Mouse (Mus musculus) retina, postnatal 1 day (tissue): Measurements from ENCODE around the gene Nsun2.

Experiments
- DNase-seq: peaks from one replicate; pipeline ENCODE4 v3.0.0-alpha.2; 2012

The Nsun2 gene

DNA sequence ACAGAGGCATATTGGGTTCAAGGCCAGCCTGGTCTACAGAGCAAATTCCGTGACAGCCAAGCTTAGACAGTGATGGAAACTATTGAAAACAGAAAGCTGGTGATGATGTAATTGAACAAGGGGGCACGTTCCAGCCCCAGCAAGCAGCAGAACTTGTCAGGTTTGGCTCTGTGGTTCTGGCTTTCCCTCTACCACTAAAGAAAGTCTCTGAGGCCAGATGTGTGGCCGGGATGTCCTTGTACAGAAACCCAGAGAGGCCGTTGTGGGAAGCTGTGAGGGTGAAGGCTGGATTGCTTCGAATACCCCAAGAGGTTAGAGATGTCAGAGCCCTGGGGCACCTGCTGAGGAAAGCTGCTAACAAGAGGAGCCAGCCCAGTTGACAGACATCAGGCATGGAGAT lies 105.7 kb downstream of the Nsun2 start:
- no peak for DNase-seq

DNA sequence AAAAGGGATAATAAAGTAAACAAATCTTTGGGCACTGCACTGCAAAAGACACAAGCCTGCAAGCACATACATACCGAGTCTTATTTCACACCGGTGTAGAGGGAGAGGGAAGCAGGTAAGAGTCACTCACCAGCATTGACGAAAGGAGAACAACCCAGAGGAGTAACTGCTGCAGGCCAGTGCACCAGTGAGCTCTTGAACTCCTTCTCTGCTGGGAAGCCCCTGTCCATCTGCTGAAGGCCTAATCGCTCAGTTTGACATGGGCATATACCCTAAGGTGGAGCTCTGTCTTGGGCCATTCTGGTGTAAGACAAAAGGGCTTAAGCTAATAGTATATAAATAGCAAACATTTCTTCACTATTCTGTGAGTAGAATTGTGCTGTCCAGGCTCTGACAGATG lies 106.6 kb downstream of the Nsun2 start:
- DNase-seq = no peak

DNA sequence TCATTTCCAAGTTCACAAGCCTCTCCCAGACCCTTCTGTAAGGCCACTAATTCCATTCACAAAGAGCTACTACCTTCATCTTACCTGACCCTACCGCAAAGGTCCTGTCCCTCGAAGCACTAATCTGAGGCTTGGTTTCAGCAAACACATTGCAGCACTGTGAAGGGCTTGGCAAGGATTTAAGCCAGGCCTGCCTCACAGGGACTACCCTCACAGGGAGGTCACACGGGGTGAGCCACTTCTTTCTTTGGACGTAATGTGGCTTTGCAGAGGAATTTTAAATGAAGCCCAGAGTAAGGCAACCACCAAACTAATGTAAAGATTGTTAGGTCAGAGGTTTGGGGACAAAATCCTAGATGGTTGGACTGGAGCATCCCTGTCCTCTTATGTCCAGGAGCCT lies 107.0 kb downstream of the Nsun2 start:
- no peak for DNase-seq

DNA sequence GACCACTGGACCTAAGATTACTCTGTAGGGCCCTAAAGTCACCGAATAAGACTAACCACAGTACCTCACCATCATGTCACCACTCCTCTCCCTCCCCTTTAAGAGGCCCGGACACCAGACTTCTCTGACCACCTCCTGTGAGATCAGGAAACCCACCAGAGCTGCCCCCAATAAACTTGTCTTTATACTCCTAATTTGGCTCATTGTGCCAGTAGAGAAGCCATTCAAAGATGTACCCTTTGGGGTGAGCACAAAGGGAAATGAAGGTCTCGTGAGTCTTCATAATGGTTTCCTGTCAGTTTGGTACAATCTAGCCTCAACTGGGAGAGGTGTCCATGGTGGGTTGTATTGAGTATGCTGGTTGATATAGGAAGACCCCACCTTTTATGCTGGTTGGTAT lies 107.5 kb downstream of the Nsun2 start:
- DNase-seq = no peak

DNA sequence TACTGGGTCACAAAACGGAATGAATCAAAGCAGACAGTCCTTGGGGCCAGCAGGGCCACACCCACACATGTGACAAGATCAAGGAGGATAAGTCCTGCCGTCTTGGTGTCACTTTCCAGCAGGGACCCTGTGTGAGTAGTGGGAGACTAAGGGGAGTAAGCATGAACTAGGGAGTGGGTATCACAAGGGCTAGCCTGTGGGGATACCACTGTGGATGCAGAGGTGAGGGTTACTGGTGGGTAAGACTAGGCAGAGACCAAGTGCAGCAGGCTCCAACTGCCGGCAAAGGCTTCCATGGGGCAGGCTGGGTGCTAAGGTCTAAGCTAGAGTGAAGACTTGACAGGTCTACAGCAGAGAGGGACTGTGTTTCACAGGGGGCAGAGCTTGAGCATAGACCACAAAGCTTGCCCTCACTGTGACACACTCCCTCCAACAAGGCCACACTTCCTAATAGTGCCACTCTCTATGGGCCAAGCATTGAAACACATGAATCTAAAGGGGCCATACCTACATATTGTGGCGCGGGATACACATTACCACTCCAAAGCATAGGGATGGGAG lies 109.2 kb downstream of the Nsun2 start:
- no peak for DNase-seq

DNA sequence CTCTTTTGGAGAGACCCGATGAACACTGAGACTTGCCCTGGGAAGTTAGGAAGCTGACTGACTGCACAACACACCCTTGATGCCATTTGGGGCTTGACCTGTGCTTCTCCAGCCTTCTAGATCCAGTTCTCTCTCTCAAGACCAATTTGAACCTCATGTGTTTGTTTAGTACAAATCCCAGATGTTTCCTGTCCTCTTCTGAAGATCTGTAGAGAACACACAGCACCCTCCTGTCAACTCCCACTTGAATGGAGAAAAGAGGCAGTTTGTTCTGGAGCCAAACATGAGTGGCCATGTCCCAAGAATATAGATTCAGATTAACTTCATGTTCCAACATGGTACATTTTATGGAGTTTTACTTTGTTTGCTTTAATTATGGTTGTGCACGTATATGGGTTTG lies 110.4 kb downstream of the Nsun2 start:
- DNase-seq = no peak

DNA sequence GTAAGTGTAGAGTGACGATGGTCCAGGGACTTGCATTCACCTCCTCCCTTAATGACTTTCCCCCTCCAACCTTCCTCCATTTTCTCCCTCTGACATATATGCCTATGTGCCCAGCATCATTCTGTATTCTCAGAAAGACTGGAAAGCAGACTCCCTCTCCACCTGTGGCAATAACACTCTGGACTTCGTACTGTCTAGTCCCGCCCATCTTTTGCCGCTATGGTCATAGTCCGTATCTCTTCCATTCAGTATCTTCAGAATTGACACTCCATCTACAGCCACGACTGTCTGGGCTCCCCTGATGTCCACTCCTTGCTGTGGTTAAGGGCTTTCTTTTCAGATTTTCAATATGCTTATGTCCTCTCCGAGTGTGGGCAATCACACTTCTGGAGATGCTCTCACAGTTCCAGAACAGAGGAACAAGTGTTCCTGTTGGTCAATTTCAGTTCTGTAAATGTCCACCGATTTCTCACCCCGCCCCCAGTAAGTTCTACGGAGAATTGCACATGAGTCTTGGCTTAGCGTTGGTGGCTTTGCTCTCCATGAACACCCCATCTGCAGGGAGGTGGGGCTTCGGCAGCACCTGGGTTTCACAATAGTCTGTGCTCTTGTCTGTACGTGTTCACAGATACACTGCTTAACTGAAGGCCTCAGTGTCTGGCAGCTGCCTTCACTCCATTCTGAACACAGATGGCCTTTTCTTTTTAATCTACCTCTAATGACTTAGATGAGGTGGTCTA lies 111.1 kb downstream of the Nsun2 start:
- DNase-seq = no peak

DNA sequence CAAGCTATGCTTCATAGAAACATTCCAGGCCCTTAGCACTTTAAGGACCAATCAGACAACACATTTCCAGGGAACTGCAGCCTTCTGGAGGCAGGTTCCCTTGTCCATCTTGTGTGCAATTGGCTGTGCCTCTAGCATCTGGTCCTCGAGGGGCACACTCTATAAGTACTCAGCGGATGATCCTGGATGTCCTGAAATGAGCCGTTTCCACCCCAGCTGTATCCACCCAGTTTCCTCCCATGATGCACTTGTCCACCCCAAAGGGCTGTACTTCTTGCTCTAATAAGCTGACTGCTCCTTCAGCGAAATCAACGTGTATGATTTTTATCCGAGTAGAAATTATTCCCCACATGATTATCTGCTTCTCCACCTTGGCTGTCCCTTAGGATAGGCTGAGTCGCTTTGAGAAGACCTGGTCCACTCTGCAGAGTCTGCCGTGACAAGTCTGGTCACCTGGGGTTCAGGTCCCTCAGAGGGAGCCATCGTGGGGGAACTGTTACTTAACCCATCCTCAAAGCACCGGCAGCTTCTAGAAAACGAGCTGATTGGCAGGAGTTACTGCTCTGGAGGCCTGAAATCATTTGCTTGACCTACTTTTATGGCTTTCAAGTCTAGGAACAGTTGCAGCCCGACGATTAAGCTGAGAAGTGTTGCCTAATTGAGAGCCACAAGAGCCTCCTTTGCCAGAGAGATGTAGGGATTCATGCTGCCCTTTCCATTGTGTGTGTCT lies 112.3 kb downstream of the Nsun2 start:
- peak; percentile 73 for DNase-seq

DNA sequence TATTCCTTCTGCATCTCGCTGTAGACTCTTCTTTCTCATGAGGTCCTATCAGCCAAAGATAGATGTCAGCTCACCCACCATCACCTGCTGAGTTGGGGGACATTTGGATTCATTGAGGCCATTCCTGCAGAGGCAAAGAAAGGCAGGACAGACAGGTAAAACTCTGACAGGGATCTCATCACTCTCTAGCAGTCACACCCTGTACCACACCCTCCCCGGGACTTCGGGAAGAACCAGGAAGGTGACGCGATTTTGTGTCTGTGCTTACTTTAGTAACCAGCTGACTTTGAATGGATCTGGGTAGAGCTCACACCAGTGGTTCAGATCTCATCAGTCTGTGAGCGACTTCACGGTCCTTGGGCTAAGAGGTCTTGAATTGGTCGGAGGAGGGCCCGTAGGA lies 112.9 kb downstream of the Nsun2 start:
- DNase-seq = no peak

DNA sequence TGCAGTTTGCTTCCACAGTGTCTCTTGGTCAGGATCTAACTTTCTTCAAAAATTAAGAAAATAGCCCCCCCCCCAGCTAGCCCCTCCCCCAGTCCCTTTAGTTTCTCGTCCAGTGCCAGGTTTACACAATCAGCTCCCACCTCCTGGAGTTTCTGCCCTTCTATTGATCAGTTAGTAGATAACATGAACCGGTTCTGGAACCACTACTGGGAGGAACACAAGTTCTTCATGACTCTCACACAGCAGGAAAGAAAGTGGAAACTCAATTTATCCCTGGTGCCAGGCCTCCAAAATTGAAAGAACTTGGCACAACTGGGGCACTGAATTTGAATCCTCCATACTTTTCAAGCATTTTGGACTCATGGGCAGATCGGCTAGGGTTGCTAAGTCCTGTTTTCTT lies 121.0 kb downstream of the Nsun2 start:
- no peak for DNase-seq

DNA sequence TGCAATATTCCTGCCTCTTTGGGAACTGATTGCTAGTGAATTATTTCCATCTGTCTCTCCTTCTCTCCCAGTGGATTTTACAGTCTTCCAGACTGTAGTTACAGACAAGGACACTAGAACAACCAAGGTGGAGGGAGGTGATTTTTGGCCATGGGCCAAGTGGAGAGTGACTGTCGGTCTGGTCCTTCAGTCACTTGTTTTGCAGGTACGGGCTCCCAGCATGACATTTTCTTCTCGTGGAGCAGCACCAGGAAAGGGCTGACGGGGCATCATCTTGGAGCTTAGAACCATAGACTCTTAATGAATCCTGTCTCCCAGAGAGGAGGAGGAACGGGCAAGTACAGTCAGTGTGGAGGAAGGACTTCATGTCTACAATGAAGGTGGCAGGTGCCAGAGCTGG lies 138.6 kb downstream of the Nsun2 start:
- no peak for DNase-seq

DNA sequence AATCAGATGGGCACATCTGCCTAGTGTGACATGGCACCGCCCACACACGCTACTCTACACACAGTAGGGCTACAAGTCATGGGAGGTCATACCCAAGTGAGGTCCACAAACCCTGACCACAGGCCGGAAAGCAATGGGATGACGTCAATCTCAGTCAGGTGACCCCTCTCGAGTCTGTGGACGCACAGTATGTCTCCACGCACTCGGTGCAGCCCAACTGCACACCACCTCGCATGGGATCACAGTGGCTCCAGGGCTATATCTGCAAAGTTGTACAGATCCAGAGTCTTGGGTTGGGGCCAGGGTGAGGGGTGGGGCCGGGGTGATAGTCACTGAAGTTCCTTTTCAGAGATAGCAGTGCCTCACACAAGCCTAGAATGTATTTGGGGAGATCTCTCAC lies 139.0 kb downstream of the Nsun2 start:
- DNase-seq = no peak

DNA sequence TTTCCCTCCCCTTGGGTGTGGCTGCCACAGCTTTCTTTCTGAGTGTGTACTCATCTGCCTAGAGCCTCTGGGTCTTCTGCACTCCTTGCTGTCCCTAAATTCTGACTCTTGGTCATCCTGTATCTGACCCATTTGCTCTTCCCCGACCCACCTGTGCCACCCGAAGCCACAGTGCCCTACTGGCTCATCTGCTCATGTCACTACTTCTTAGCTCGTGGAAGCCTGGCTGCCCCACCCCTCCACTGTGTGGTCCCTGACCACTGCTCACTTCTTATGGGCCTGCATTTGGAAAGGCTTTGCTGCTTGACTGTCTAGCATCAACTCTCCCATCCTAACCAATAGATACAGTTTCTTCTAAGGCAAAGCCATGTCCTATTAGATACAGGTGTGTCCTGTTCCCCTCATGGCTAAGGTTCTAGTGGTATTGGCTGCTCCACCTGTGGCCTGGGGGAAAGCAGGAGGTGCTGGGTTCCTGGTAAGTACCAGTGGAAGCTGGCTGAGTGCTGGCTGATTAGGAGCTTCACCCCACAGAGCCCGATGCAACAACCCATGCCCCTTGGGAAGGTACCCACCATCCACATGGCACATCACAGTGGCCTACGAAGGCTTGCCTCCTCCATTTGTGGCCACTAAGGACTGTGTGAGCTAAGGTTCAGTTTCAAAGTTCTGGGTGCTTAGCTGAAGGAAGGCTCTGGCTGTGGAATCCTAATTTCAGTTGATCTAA lies 139.8 kb downstream of the Nsun2 start:
- DNase-seq = no peak

DNA sequence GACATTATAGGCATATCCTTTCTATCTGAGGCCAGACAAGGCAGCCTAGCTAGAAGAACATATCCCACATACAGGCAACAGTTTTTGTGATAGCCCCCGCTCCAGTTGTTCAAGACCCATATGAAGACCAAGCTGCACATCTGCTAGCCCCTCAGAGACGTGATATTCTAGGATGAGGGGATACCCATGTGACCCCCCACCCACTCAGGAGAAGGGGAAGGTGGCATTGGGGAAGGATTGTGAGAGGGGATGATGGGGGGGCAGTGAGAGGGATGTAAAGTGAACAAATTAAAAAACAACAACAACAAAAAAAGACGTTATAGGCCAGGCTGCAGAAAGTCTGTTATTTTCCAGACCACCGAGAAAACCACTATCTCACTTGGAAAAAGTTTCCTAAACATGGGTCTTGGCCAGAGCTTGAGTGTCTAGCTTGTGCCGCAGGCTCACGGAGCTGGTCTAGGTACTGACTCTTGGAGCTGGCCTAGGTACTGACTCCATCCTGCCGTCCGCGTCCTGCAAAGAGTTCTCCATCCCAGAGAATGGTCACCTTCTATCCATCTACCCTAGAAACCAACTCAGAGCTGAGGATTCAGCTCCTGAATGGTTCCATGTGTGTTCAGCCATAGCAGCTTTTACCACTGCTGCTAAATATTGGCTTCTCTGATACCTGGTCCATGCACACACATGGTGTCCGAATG lies 140.5 kb downstream of the Nsun2 start:
- DNase-seq = no peak
